Mouse (Mus musculus): ENCODE measurements around the gene Ilkap. TPM values are rescaled to one million over a fixed set of nuclear protein-coding genes. Genes with fewer than 3 reads are reported as not detected.

Gene Ilkap
- polyA plus RNA-seq, 1 experiment from 2014 or later: 136 TPM

- no peak for ATAC-seq (ENCODE audit: low FRiP score, low TSS enrichment)
- Histone ChIP-seq H3K9ac (ENCODE audit: low read depth, low read length) (no peak overlapping the region), H3K4me3 (ENCODE audit: low read length) (no peak overlapping the region), H3K9me3 (ENCODE audit: control insufficient read depth, low read length) (no peaks in the 10 kb centered on the region), H3K27me3 (ENCODE audit: control insufficient read depth, insufficient read depth, low read length) (no peaks in the 10 kb centered on the region), H3K4me1 (ENCODE audit: control insufficient read depth, insufficient read depth, low read length) (no peaks in the 10 kb centered on the region), H3K36me3 (ENCODE audit: control insufficient read depth, insufficient read depth, low read length) (no peaks in the 10 kb centered on the region), H3K4me2 (replicated peaks; ENCODE audit: low read depth, low read length) (no peak overlapping the region), H3K27ac (ENCODE audit: low read depth, low read length) (no peak overlapping the region)
- WGBS: 71% methylated on average over 4 of the region's 4 CpGs
Measured at GRCm38 (mm10) chr1:91325488-91326042, 73.0 kb downstream of the Ilkap start.

GRCm38 (mm10) chr1:91324646-91325045 is 74.0 kb downstream of the Ilkap start:
- no peaks in the 10 kb centered on the region for H3K36me3 ChIP-seq (ENCODE audit: control insufficient read depth, insufficient read depth, low read length)
- H3K9me3 ChIP-seq (ENCODE audit: control insufficient read depth, low read length): no peaks in the 10 kb centered on the region
- no peak for ATAC-seq (ENCODE audit: low FRiP score, low TSS enrichment)
- no peak overlapping the region for H3K4me2 ChIP-seq (replicated peaks; ENCODE audit: low read depth, low read length)
- no peaks in the 10 kb centered on the region for H3K27me3 ChIP-seq (ENCODE audit: control insufficient read depth, insufficient read depth, low read length)
- 59% methylated on average over 2 of the region's 2 CpGs for WGBS
- H3K4me1 ChIP-seq (ENCODE audit: control insufficient read depth, insufficient read depth, low read length): no peaks in the 10 kb centered on the region
- H3K27ac ChIP-seq (ENCODE audit: low read depth, low read length): no peak overlapping the region
- H3K9ac ChIP-seq (ENCODE audit: low read depth, low read length): no peak overlapping the region
- no peak overlapping the region for H3K4me3 ChIP-seq (ENCODE audit: low read length)

Other genes starting within 250 kb of the Ilkap start
- gene Ramp1, start 219.0 kb downstream of the Ilkap start, polyA plus RNA-seq (2014; fragmentation: Nextera tagmentation; extraction: Ambion mirVana): 1.1 and 1.2 TPM in 2 replicates
- 72.4 and 80.5 TPM in 2 replicates for gene Ube2f, start 148.5 kb downstream of the Ilkap start, polyA plus RNA-seq (2014; fragmentation: Nextera tagmentation; extraction: Ambion mirVana)
- gene Scly, start 100.5 kb downstream of the Ilkap start, polyA plus RNA-seq (2014; fragmentation: Nextera tagmentation; extraction: Ambion mirVana): 11.4 and 15.3 TPM in 2 replicates
- 0.03 TPM in 1 of 2 replicates, not detected in the other for gene Espnl, start 76.7 kb downstream of the Ilkap start, polyA plus RNA-seq (2014; fragmentation: Nextera tagmentation; extraction: Ambion mirVana)
- gene Klhl30, start 47.8 kb downstream of the Ilkap start, polyA plus RNA-seq (2014; fragmentation: Nextera tagmentation; extraction: Ambion mirVana): 0.07 TPM in 1 of 2 replicates, not detected in the other
- 2.3 and 2.5 TPM in 2 replicates for gene Erfe, start 32.4 kb downstream of the Ilkap start, polyA plus RNA-seq (2014; fragmentation: Nextera tagmentation; extraction: Ambion mirVana)
- 61.1 and 65.8 TPM in 2 replicates for gene Hes6, start 15.2 kb upstream of the Ilkap start, polyA plus RNA-seq (2014; fragmentation: Nextera tagmentation; extraction: Ambion mirVana)
- 2.5 and 3.6 TPM in 2 replicates for gene Per2, start 60.5 kb upstream of the Ilkap start, polyA plus RNA-seq (2014; fragmentation: Nextera tagmentation; extraction: Ambion mirVana)
- 7.6 and 7.7 TPM in 2 replicates for gene Traf3ip1, start 95.8 kb upstream of the Ilkap start, polyA plus RNA-seq (2014; fragmentation: Nextera tagmentation; extraction: Ambion mirVana)
- gene Asb1, start 141.7 kb upstream of the Ilkap start, polyA plus RNA-seq (2014; fragmentation: Nextera tagmentation; extraction: Ambion mirVana): 2.4 and 5.9 TPM in 2 replicates